Mouse (Mus musculus) neural tube, embryonic 10.5 days (tissue): ENCODE results near the gene Ctnna2.
A peak's percentile ranks its signal among the peaks of the same experiment; 100 is the strongest.

ENCODE experiments used
- DNase-seq: peaks from one replicate; pipeline ENCODE4 v3.0.0-alpha.2; 2017; ENCODE audit warnings: low spot score; ENCODE audit errors: extremely low spot score

The Ctnna2 gene

DNA sequence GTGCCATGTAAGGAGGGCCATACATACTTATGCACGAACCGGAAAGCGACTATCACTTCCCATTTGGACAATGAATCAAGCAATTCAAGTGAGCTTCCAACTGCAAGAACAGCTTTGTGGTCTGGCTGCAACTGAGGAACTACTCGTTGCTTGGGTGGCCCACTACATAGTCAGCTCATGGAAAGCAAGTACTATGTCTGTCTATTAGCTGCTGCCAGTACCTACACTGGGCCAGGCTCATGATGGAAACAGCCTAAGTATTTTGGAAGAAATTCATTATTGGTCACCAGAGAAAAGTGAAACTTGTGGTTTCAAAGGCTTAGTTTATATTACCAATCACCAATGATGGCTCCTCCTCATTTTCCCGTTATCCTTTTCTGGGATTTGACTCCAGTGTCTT is 693.2 kb downstream of the Ctnna2 start:
- DNase-seq: no peak

DNA sequence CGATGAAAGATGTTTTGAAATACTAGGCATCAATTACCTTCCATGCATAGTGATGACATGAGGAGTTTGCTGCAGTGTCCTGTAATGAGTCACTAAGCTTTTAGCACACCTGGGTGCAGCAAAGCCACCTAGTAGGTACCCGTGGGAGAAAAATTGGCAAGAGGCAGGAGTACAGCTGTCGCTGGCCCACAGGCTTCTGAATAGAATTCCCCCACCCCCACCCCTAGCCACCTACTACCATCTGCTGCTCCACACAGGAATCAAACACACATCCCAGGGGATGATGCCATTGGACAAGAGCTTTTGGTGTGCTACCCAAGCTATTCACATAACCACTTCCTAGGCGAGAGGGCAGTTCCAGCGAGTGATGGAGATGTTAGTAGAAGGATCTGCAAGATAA is 700.7 kb downstream of the Ctnna2 start:
- DNase-seq: no peak

DNA sequence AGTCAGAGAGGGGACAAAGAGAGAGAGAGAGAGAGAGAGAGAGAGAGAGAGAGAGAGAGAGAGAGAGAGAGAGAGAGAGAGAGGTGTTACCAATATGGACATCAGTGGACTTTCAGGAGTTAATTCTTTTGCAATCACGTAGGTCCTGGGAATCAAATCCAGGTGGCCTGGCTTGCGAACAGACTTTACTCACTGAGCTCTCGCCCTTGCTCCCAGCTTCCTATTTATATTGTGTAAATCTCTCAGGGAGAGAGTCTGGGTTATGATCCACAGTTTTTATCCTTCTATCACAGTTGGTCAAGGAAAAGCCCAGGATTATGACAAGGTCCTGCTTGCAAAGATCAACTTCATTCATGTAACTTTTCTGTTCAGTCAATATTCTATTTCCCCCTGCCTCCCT is 714.3 kb downstream of the Ctnna2 start:
- no peak for DNase-seq

DNA sequence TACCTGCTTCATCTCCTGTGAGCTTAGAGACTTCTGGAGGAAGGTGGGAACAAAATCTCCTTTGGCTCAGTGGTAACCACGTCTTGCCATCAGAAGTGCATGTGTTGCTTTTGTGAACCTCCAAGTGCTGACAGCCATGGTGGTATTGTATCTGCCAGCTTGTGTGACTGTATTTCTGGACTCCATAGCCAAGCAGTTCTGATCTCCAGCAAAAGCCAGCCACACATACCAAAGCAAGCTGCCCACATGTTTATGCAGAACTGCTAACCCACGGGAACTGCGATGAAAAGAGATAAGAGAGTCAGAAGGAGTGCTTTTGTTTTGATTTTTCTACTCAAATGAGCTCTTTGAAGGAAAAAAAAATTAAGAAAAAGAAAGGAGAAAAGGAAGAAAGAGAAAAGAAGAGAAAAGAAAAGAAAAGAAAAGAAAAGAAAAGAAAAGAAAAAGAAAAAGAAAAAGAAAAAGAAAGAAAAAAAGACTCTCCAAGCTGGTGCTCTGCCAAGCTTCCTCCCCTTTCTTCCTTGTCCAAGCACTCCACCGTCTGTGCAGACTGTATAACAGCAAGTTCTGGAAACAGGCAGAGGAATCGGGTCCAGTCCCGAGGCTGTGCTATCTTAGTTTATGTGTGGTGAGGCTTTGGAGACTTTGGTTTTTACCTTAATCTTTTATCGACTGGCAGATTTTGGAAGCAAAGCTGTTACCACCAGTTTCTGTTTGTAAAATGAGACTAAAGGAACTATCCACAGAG is 722.0 kb downstream of the Ctnna2 start:
- DNase-seq: no peak

DNA sequence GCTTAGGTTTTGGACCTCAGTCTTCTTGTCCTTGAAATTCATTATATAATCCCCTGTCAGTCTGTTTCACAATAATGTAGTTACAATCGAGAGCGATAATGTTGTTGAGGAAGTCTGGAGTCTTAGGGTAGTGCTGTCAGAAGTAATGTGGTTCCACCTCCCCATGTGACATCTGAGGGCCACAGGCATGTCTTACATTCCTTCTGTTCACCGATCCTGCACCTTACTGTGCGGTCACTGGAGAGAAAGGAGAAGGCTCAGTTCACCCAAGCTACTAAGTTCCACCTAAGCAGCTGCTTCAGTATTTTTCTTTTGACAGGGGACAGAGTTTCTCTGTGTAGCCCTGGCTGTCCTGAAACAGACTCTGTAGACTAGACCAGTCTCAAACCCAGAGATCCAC is 723.2 kb downstream of the Ctnna2 start:
- DNase-seq: no peak

DNA sequence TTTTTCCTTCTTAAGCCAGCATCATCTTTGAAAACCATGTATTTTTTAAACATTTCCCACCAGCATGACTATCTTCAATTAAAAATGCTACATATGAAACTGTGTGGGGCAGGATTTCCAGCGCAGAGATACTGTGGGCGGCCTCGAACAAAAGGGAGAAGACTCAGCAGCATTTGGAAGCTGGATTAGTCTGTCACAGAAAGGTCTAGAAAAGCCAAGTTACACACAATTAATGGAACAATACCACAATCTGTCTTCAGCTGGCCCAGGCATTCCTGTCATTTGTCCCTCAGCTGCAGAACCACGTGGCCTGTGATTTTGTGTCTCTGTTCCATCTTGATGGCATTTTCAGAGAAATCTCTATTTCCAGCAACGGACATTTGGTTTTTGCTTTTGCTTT is 726.0 kb downstream of the Ctnna2 start:
- DNase-seq: no peak

DNA sequence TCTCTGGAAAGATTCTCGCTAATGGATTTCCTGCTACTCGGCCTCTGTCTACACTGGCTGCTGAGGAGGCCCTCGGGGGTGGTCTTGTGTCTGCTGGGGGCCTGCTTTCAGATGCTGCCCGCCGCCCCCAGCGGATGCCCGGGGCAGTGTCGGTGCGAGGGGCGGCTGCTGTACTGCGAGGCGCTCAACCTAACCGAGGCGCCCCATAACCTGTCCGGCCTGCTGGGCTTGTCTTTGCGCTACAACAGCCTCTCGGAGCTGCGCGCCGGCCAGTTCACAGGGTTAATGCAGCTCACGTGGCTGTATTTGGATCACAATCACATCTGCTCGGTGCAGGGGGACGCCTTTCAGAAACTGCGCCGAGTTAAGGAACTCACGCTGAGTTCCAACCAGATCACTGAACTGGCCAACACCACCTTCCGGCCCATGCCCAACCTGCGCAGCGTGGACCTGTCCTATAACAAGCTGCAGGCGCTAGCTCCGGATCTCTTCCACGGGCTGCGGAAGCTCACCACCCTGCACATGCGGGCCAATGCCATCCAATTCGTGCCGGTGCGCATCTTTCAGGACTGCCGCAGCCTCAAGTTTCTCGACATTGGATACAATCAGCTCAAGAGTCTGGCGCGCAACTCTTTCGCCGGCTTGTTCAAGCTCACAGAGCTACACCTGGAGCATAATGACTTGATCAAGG is 735.8 kb downstream of the Ctnna2 start:
- peak; percentile 71 for DNase-seq

DNA sequence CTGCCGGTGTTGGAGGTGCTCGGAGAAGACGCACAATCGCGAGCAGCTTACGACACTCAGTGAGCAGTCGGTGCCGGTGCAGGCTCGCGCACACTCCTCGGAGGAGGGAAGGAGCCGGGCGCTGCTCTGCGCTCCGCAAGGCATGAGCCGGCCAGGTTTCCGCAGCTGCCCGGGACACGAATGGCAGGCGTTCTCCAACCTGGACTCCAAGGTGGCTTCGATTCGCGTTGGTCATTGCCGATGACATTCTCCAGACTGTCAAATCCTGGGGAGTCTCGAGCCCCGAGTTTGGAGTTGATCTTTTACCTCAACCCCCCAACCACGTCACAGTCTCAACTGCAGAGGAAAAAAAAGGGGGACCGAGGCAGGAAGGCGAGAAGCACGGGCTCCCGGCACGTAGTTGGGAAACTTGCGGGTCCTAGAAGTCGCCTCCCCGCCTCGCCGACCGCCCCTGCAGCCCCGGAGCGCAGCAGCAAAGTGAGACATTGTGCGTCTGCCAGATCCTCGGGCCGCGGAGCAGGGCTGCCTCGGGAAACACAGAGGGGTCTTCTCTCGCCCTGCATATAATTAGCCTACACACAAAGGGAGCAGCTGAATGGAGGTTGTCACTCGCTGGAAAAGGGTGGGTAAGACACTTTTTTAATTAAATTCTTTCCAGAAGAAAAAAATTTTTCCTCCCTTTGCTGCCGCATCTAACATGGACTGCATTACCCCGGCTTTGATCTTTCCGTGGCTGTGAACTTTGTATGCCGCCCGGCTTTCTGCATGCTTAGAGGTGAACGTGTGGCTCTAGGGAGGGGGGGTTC is 736.7 kb downstream of the Ctnna2 start, which contains the start of gene Lrrtm1:
TSS of gene Lrrtm1 (plus strand) at position 89 of the 806 bp plus-strand sequence.
- DNase-seq: peak; percentile 74

DNA sequence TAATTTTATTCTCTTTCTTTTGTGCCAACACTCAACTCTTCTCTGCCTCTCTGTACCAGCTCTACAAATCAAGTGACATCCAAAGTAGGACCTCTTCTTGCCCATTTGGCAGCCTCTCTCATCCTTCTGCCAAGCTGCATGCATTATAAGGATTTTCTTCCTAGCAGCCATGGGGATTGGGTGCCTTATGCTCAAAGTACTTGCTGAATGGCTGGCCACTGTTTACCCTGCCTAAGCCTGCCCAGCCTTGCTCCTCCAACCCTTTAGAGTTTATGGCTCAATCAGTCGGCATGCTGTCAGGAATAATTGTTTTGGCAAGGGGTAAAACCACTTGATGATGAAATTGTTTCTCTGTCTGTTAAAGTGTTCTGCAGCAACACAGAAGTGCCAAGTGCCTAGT is 739.1 kb downstream of the Ctnna2 start:
- no peak for DNase-seq

DNA sequence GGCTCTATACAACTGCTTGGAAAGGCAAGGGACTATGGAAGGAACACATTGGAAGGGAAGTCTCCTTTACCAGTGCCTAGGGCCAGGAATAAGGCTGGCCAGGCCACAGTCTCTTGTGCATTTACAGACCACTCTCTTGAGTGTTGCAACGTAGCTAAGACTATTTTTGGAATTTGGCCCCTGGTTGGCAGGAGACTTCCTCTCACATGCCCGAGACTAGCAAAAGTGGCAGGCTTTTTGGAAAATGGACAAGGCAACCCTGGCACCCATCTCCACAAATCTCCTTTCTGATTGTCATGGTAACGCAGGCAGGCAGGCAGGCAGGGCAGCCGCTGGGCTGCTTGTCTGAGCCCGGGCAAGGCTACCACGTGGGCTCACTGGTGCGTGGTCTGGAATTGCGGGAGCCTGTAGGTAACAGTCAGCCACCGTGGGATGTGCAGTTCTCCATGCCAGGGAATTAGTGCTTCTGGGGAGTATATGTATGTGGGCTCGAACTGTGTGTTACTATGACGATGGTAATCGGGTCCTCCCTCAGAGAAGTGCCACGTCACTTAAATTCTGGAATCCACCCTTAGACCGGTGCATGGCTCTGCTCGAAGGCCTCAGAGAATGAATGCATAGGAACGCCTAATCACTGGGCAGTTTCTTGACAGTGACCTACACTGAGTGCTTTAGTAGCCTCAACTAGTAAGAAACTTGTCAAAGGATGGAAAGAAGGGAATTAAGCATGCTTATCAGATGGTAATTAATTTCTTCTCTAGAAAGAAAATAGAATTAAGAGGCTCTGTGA is 756.5 kb downstream of the Ctnna2 start:
- no peak for DNase-seq

DNA sequence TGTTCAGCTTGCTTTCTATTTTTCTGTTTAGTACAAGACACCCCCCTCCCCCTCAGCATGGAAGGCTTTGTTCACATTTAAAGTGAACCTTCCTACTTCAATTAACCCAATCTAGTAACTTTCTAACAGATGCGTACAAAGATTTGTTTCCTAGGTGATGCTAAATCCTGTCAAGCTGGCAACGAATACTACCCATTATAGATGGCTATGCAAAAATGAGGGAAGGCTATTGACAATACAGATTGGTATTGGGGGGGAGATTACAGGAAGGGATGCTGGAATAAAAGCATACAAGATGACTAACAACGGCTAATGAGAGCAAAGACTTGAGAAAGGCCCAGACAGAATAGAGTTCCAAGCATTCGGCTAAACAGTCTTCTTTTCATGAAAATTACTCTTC is 758.7 kb downstream of the Ctnna2 start:
- no peak for DNase-seq

DNA sequence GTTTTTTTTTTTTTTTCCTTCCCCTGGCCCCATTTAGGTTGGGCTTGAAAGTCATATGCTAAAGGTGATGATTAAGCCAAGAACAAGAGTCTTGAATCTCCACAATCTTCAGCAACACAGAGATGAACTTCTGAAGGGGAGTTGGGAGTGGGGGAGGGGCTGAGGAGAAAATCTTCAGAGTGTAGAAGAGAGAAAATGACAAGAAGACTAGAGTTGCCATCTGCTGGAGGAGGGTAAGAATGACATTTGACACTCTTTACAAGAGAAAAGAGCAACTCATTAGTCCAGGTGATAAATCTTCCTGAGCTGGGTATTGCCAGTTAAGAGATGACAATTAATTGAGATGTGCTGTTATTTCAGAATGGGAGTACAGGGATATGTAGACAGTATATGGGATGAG is 760.6 kb downstream of the Ctnna2 start:
- DNase-seq: no peak

DNA sequence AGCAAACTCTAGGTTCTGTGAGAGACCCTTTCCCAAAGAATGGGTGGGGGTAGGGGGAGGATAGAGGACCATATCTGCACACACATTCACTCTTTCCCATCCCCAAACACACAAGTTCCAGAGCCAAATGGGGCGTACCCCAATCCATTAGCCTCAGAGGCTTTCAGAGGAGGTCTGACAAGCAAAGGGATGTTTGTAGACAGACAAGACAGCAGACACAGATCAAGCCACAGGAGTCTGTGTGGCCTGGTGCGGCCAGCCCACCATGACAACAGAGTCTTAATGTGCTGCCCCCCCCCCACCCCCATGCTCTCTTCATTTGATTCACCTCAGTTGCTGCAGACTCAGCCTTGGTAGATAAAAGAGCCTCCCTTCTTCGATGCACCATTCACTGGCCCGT is 764.2 kb downstream of the Ctnna2 start:
- no peak for DNase-seq

DNA sequence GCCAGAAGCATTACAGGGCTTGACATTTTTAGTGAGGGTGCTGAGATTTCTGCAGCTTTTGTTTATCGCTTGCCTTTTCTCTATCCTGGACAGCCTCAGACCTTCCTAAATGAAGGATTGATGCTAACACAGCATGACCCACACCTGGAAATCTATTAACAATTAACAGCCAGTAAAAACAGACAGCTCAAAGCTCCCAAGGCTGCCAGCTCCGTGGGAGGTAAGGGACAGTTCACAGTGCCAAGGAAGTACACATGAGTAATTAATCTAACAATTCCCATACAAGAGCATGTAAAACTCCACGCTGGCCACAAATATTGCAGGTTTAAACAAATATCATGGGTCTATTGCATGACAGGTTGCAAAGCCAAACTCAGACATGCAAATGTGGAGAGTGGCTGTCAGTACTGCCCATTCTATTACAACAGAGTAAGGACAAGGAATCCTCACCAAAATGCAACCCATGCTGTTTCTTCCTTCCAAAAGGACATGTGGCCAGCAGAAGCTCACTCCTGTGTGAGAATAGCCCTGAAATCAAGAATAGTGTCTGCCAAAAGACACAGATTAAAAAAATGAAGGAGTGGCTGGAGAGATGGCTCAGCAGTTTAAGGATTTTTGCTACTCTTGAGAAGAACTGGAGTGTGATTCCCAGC is 765.6 kb downstream of the Ctnna2 start:
- peak; percentile 28 for DNase-seq

DNA sequence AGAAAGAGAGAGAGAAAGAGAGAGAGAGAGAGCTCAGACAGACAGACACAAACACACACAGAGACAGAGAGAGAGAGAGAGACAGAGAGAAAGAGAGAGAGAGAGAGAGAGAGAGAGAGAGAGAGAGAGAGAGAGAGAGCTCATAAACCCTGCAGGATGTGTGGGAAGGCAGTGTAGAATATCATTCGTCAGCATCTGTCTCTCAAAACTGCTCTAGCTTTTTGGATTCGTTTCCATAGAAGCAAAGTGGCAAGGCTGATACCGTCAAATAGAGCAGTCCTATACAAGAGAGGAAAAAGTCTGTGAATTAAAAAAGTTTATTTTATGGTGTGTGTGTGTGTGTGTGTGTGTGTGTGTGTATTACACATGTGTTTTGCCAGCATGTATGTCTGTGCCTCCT is 769.6 kb downstream of the Ctnna2 start:
- no peak for DNase-seq

DNA sequence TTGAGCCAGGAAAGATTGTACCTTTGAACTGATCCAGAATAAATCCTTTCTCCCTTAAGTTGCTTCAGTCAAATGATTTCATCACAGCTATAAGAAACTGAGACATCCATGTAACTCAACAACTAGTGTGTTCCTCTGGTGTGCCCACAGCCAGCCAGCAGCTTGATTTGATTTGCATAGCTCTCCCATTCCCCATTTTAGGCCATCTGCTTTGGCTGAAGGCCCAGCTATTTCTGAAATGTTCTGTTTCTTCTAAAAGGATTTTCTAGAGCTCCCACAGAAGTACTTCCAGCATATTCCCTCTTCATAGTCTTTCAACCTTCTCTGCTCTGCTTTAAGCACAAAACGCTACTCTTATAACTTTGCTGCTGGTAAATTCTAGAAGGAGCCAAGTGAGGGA is 770.3 kb downstream of the Ctnna2 start:
- DNase-seq: no peak

DNA sequence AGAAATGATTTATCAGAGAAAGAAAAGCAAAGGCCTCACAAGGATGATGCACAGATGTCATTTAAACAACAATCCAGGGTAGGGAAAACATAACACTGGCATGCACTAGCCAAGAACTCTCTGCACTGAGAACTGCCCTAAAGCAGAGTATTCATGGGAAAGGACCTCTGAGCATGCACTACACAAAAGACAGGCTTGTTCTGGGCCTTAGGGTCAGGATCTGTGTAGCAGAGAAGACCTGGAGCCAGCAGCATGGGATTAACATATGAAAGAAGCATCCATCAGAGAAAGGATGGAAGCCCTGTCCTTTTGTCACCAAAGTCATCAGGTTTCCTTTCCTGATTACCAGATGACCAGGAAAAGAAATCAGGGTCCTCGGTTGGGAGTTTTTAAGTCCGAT is 780.1 kb downstream of the Ctnna2 start:
- no peak for DNase-seq

DNA sequence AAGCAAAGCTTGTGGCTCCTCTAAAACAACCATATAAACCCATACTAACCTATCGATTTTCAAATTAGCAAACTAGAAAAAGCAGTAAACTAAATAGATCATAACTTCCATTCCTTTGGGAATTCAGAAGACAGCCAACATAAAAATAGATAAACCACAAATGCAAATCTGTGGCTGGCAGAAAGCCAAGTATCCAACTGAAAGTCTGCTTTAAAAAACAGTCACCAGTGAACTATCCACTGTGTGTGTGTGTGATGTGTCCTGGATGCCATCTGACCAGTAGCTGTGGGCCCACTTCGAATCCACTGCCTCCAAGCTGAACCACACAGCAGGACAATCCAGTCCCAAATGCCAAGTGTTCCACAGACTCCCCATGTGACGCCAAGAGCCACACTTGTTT is 782.8 kb downstream of the Ctnna2 start:
- DNase-seq: no peak

DNA sequence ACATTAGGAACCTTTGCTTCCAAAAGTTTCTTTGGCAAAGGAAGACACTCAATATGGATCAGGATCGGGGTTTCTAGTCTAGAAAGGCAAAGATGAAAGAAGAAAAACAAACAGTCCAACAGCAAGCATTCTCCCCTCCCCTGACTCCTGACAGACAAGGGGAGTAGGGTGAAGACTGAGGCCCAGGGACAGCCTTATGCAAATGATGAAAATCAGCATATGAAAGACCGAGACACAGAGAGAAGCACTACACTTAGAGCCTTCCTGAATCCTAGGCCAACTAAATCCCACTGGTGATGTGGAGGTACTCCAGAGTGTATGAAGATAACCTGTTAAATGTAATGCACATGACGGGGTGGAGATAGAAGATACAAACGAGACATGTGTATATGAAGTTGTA is 787.9 kb downstream of the Ctnna2 start:
- no peak for DNase-seq

DNA sequence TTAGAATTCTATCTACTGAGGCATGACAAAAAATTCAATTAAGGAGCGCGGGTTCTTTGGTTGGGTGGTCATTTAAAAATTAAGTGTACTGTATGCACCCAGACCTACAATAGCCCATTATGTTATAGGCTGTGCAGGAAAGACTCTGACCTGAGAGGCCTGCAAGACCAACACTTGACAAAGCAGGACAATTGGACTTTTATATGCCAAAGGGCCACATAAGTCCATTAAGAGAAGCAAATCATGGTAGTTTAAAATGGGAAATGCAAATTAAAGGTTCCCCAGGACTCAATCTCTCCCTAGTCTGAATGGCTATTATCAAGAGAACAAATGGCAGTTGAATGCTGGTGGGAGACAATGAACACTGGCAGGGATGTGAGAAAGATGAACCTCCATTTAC is 790.9 kb downstream of the Ctnna2 start:
- no peak for DNase-seq

DNA sequence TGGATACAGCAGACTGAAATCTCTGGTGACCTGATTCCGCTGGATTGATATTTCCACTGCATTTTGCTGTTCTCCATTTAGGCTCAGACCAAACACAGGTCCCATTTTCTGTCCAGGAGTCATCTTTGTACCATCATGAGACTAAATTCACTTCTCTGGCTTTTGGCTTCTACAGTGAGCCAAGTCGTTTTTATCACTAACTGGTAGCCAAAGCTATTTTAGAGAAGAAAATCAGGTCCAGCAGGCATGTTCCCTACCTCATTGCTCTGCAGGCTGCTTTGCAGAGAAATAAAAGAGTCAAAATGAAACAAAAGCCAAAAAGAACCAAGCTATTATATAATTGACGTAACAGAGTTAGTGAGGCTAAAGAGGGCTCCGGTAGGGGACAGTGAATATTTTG is 793.7 kb downstream of the Ctnna2 start:
- no peak for DNase-seq
